Mouse (Mus musculus): ENCODE results near the gene OR5BS1P. TPM values are rescaled to one million over a fixed set of nuclear protein-coding genes. Genes with fewer than 3 reads are reported as not detected.

Gene OR5BS1P
- polyA plus RNA-seq (2014; fragmentation: Illumina TruSeq; extraction: RNeasy Lipid Tissue Mini Kit (QIAGEN cat#74804); ENCODE audit: low read depth, low replicate concordance), result not detected

GRCm38 (mm10) chr15:98469596-98469995 is at the start of gene OR5BS1P:
Gene OR5BS1P, plus strand, starts transcription at chr15:98469896.

GRCm38 (mm10) chr15:98430925-98431324 is 38.8 kb upstream of the OR5BS1P start, which contains the start of gene Olfr282:
Gene Olfr282, plus strand, starts transcription at chr15:98431225.

GRCm38 (mm10) chr15:98452288-98452687 is 17.4 kb upstream of the OR5BS1P start, which contains the start of gene Olfr281:
Gene Olfr281, plus strand, starts transcription at chr15:98452588.

GRCm38 (mm10) chr15:98482701-98483100 is 13.0 kb downstream of the OR5BS1P start, which contains the start of gene Lalba:
Gene Lalba, minus strand, starts transcription at chr15:98482721.

GRCm38 (mm10) chr15:98492102-98492501 is 22.4 kb downstream of the OR5BS1P start, which contains the start of gene Olfr279:
Gene Olfr279, plus strand, starts transcription at chr15:98492402.

Other genes with a start within 250 kb of the OR5BS1P start
- gene Gm44579, start 248.9 kb upstream of the OR5BS1P start, polyA plus RNA-seq (2014; fragmentation: Illumina TruSeq; extraction: RNeasy Lipid Tissue Mini Kit (QIAGEN cat#74804); ENCODE audit: low read depth, low replicate concordance), result not detected
- not detected for gene Olfr287, start 248.8 kb upstream of the OR5BS1P start, polyA plus RNA-seq (2014; fragmentation: Illumina TruSeq; extraction: RNeasy Lipid Tissue Mini Kit (QIAGEN cat#74804); ENCODE audit: low read depth, low replicate concordance)
- gene Olfr286, start 235.4 kb upstream of the OR5BS1P start, polyA plus RNA-seq (2014; fragmentation: Illumina TruSeq; extraction: RNeasy Lipid Tissue Mini Kit (QIAGEN cat#74804); ENCODE audit: low read depth, low replicate concordance), result not detected
- not detected for gene H1fnt, start 212.6 kb upstream of the OR5BS1P start, polyA plus RNA-seq (2014; fragmentation: Illumina TruSeq; extraction: RNeasy Lipid Tissue Mini Kit (QIAGEN cat#74804); ENCODE audit: low read depth, low replicate concordance)
- gene Zfp641, start 173.7 kb upstream of the OR5BS1P start, polyA plus RNA-seq (2014; fragmentation: Illumina TruSeq; extraction: RNeasy Lipid Tissue Mini Kit (QIAGEN cat#74804); ENCODE audit: low read depth, low replicate concordance), result 5.4 TPM
- gene Olfr285, start 152.5 kb upstream of the OR5BS1P start, polyA plus RNA-seq (2014; fragmentation: Illumina TruSeq; extraction: RNeasy Lipid Tissue Mini Kit (QIAGEN cat#74804); ENCODE audit: low read depth, low replicate concordance), result not detected
- not detected for gene Olfr284, start 128.9 kb upstream of the OR5BS1P start, polyA plus RNA-seq (2014; fragmentation: Illumina TruSeq; extraction: RNeasy Lipid Tissue Mini Kit (QIAGEN cat#74804); ENCODE audit: low read depth, low replicate concordance)
- gene Olfr283, start 89.0 kb upstream of the OR5BS1P start, polyA plus RNA-seq (2014; fragmentation: Illumina TruSeq; extraction: RNeasy Lipid Tissue Mini Kit (QIAGEN cat#74804); ENCODE audit: low read depth, low replicate concordance), result not detected
- not detected for gene Olfr282, start 38.7 kb upstream of the OR5BS1P start, polyA plus RNA-seq (2014; fragmentation: Illumina TruSeq; extraction: RNeasy Lipid Tissue Mini Kit (QIAGEN cat#74804); ENCODE audit: low read depth, low replicate concordance)
- not detected for gene Olfr281, start 17.3 kb upstream of the OR5BS1P start, polyA plus RNA-seq (2014; fragmentation: Illumina TruSeq; extraction: RNeasy Lipid Tissue Mini Kit (QIAGEN cat#74804); ENCODE audit: low read depth, low replicate concordance)
- gene Lalba, start 12.8 kb downstream of the OR5BS1P start, polyA plus RNA-seq (2014; fragmentation: Illumina TruSeq; extraction: RNeasy Lipid Tissue Mini Kit (QIAGEN cat#74804); ENCODE audit: low read depth, low replicate concordance), result not detected
- not detected for gene Olfr279, start 22.5 kb downstream of the OR5BS1P start, polyA plus RNA-seq (2014; fragmentation: Illumina TruSeq; extraction: RNeasy Lipid Tissue Mini Kit (QIAGEN cat#74804); ENCODE audit: low read depth, low replicate concordance)
- gene Kansl2, start 64.4 kb downstream of the OR5BS1P start, polyA plus RNA-seq (2014; fragmentation: Illumina TruSeq; extraction: RNeasy Lipid Tissue Mini Kit (QIAGEN cat#74804); ENCODE audit: low read depth, low replicate concordance), result 63.5 TPM
- gene Ccnt1, start 101.0 kb downstream of the OR5BS1P start, polyA plus RNA-seq (2014; fragmentation: Illumina TruSeq; extraction: RNeasy Lipid Tissue Mini Kit (QIAGEN cat#74804); ENCODE audit: low read depth, low replicate concordance), result 17.2 TPM
- gene 4930415O20Rik, start 101.1 kb downstream of the OR5BS1P start, polyA plus RNA-seq (2014; fragmentation: Illumina TruSeq; extraction: RNeasy Lipid Tissue Mini Kit (QIAGEN cat#74804); ENCODE audit: low read depth, low replicate concordance), result not detected
- 171 TPM for gene Adcy6, start 140.2 kb downstream of the OR5BS1P start, polyA plus RNA-seq (2014; fragmentation: Illumina TruSeq; extraction: RNeasy Lipid Tissue Mini Kit (QIAGEN cat#74804); ENCODE audit: low read depth, low replicate concordance)
- 4.8 TPM for gene Cacnb3, start 160.9 kb downstream of the OR5BS1P start, polyA plus RNA-seq (2014; fragmentation: Illumina TruSeq; extraction: RNeasy Lipid Tissue Mini Kit (QIAGEN cat#74804); ENCODE audit: low read depth, low replicate concordance)
- gene Ddx23, start 193.0 kb downstream of the OR5BS1P start, polyA plus RNA-seq (2014; fragmentation: Illumina TruSeq; extraction: RNeasy Lipid Tissue Mini Kit (QIAGEN cat#74804); ENCODE audit: low read depth, low replicate concordance), result 46.9 TPM
- 2.2 TPM for gene Rnd1, start 207.6 kb downstream of the OR5BS1P start, polyA plus RNA-seq (2014; fragmentation: Illumina TruSeq; extraction: RNeasy Lipid Tissue Mini Kit (QIAGEN cat#74804); ENCODE audit: low read depth, low replicate concordance)
- 1.0 TPM for gene Ccdc65, start 238.3 kb downstream of the OR5BS1P start, polyA plus RNA-seq (2014; fragmentation: Illumina TruSeq; extraction: RNeasy Lipid Tissue Mini Kit (QIAGEN cat#74804); ENCODE audit: low read depth, low replicate concordance)

Measured in heart, adult 10 weeks (tissue).